16 mouse cellular contexts compared by ENCODE assay signal in genomic region chr12:105075496-105075895, GRCm38 (mm10). TPM values are rescaled to one million over a fixed set of nuclear protein-coding genes. Genes with fewer than 3 reads are reported as not detected.
DNase-seq lines count a peak whose midpoint lies in the region; ATAC-seq lines count a peak whose summit lies in the region.
"Had no signal": no experiment of that assay in that cellular context is flagged by ENCODE, and none has a peak within 500 bp of the region (broad histone marks: within the 10 kb centered on the region; RNA-seq: fewer than 3 reads in every experiment).

No protein-coding gene starts in this region.

- H3K9ac ChIP-seq in forebrain, embryonic 12.5 days = no peak overlapping the region
- H3K9ac ChIP-seq in forebrain, embryonic 15.5 days (replicated peaks) = no peak overlapping the region
- H3K9ac ChIP-seq in midbrain, embryonic 15.5 days = no peak overlapping the region

- H3K4me1 ChIP-seq in forebrain, embryonic 12.5 days = peaks cover 14% of the 10 kb centered on the region
- peaks cover 8% of the 10 kb centered on the region; the same call in 1 of the 2 replicates for H3K4me1 ChIP-seq in forebrain, embryonic 15.5 days
- peaks cover 8% of the 10 kb centered on the region for H3K4me1 ChIP-seq in embryonic facial prominence, embryonic 10.5 days
- peaks cover 11% of the 10 kb centered on the region for H3K4me1 ChIP-seq in midbrain, embryonic 15.5 days

- H3K4me2 ChIP-seq in forebrain, embryonic 12.5 days = 0 out of 2 replicates have a peak overlapping the region, but pooled peaks have one; percentile 17
- no peak overlapping the region for H3K4me2 ChIP-seq in forebrain, embryonic 15.5 days (replicated peaks)
- no peak overlapping the region for H3K4me2 ChIP-seq in midbrain, embryonic 15.5 days
- H3K4me2 ChIP-seq: heart, embryonic 11.5 days had no signal

- H3K9me3 ChIP-seq in forebrain, embryonic 12.5 days = no peaks in the 10 kb centered on the region
- no peaks in the 10 kb centered on the region for H3K9me3 ChIP-seq in forebrain, embryonic 15.5 days
- no peaks in the 10 kb centered on the region for H3K9me3 ChIP-seq in embryonic facial prominence, embryonic 10.5 days
- no peaks in the 10 kb centered on the region for H3K9me3 ChIP-seq in midbrain, embryonic 15.5 days

- peak; percentile 49 for DNase-seq in left cerebral cortex, postnatal 4 days
- no peak for DNase-seq in left cerebral cortex, adult 18-20 months (ENCODE audit: low spot score in 2 of 2)
- DNase-seq in embryonic facial prominence, embryonic 10.5 days (ENCODE audit: low spot score) = peak; percentile 29
- no peak for DNase-seq in layer of hippocampus, postnatal 36 days
- no peak for DNase-seq in heart, adult 8-10 months (ENCODE audit: low spot score)
- DNase-seq: B cell, adult 2 months; cerebellum, postnatal 25 days; gastrocnemius, postnatal 14 days; kidney, adult 9 months; layer of hippocampus, adult 9-11 months; lung, adult 2 months had no signal

- no peaks in the 10 kb centered on the region for H3K27me3 ChIP-seq in forebrain, embryonic 12.5 days
- H3K27me3 ChIP-seq in forebrain, embryonic 15.5 days = no peaks in the 10 kb centered on the region
- 0 out of 2 replicates have a peak, but pooled peaks cover 6% of the 10 kb centered on the region for H3K27me3 ChIP-seq in embryonic facial prominence, embryonic 10.5 days (replicated peaks; ENCODE audit: low read depth, poor library complexity, severe bottlenecking)
- no peaks in the 10 kb centered on the region for H3K27me3 ChIP-seq in midbrain, embryonic 15.5 days (replicated peaks)

- H3K4me3 ChIP-seq in forebrain, embryonic 12.5 days (replicated peaks) = no peak overlapping the region
- no peak overlapping the region for H3K4me3 ChIP-seq in forebrain, embryonic 15.5 days
- no peak overlapping the region for H3K4me3 ChIP-seq in embryonic facial prominence, embryonic 10.5 days
- H3K4me3 ChIP-seq in midbrain, embryonic 15.5 days = no peak overlapping the region

- H3K27ac ChIP-seq in forebrain, embryonic 12.5 days = peak overlapping the region; percentile 53; the same call in 1 of the 2 replicates
- no peak overlapping the region for H3K27ac ChIP-seq in forebrain, embryonic 15.5 days (replicated peaks)
- no peak overlapping the region; the same call in 1 of the 2 replicates for H3K27ac ChIP-seq in embryonic facial prominence, embryonic 10.5 days (replicated peaks)
- H3K27ac ChIP-seq in midbrain, embryonic 15.5 days = peak overlapping the region; percentile 38; the same call in 1 of the 2 replicates
- H3K27ac ChIP-seq: macrophage had no signal

- ATAC-seq in forebrain, embryonic 12.5 days (ENCODE audit: low FRiP score) = no peak
- no peak for ATAC-seq in forebrain, embryonic 15.5 days (replicated peaks)
- ATAC-seq in midbrain, embryonic 15.5 days (replicated peaks) = no peak

- 44% methylated on average over 7 of the region's 7 CpGs for WGBS in forebrain, embryonic 12.5 days
- WGBS in forebrain, embryonic 15.5 days = 30% methylated on average over 7 of the region's 7 CpGs
- WGBS in embryonic facial prominence, embryonic 10.5 days = 64% methylated on average over 7 of the region's 7 CpGs
- 53% methylated on average over 7 of the region's 7 CpGs for WGBS in midbrain, embryonic 15.5 days

- H3K36me3 ChIP-seq in forebrain, embryonic 12.5 days (replicated peaks) = no peaks in the 10 kb centered on the region
- no peaks in the 10 kb centered on the region for H3K36me3 ChIP-seq in forebrain, embryonic 15.5 days
- H3K36me3 ChIP-seq in embryonic facial prominence, embryonic 10.5 days (replicated peaks) = no peaks in the 10 kb centered on the region
- H3K36me3 ChIP-seq in midbrain, embryonic 15.5 days (replicated peaks) = no peaks in the 10 kb centered on the region

- intact Hi-C loops in left cerebral cortex, postnatal 4 days (cut with DNase I) = loop anchor here (10.0 kb wide), 1 partner anchor 259 kb away; the partner anchor contains the start of gene Tunar

RNA-seq across cellular contexts. Expression of gene Glrx5, which starts 43.0 kb away (rescaled TPM):
- polyA plus RNA-seq in forebrain, embryonic 12.5 days (2016; fragmentation: Nextera tagmentation; extraction: Ambion mirVana) = 158 and 173 TPM in 2 replicates
- 145 and 149 TPM in 2 replicates for polyA plus RNA-seq in forebrain, embryonic 15.5 days (2015; fragmentation: Nextera tagmentation; extraction: Ambion mirVana)
- total RNA-seq in left cerebral cortex, postnatal 4 days (2021) = 10 to 100 TPM; 50.6 to 56.2 TPM
- total RNA-seq in left cerebral cortex, adult 18-20 months (2021) = 10 to 100 TPM; 45.1 to 48.5 TPM
- 218 and 234 TPM in 2 replicates for polyA plus RNA-seq in embryonic facial prominence, embryonic 10.5 days (2016; fragmentation: Nextera tagmentation; extraction: Ambion mirVana)
- polyA plus RNA-seq in midbrain, embryonic 15.5 days (2015; fragmentation: Nextera tagmentation; extraction: Ambion mirVana) = 143 and 144 TPM in 2 replicates
- 10 to 100 TPM; 45.6 to 45.9 TPM for total RNA-seq in layer of hippocampus, postnatal 36 days (2021)
- total RNA-seq in heart, adult 8-10 months (2022) = 100 to 1,000 TPM in 1 of 4 experiments, 10 to 100 TPM in 3; 74.2 to 104 (median 85.4) TPM

Comparison
In these comparisons a context has a peak if more than half of its experiments do, and no peak if none do; other contexts are left out.
1. H3K27ac ChIP-seq: peak in forebrain, embryonic 12.5 days (single experiment) and midbrain, embryonic 15.5 days (single experiment); none in forebrain, embryonic 15.5 days (single experiment) and embryonic facial prominence, embryonic 10.5 days (single experiment).
2. DNase-seq: peak in left cerebral cortex, postnatal 4 days (single experiment) and embryonic facial prominence, embryonic 10.5 days (single experiment); none in left cerebral cortex, adult 18-20 months (0 of 2), layer of hippocampus, postnatal 36 days (0 of 2) and heart, adult 8-10 months (single experiment).